Mouse (Mus musculus): ENCODE data around the gene Mmp2. TPM values are rescaled to one million over a fixed set of nuclear protein-coding genes. Genes with fewer than 3 reads are reported as not detected.
"Not testable (repeated sequence)": the region's sequence is repeated elsewhere in the genome, so short reads cannot be mapped to it uniquely, and the experiment has no call there.

Gene Mmp2
- total RNA-seq (2022): 10 to 100 TPM; 40.5 to 55.1 (median 51.2) TPM

DNA sequence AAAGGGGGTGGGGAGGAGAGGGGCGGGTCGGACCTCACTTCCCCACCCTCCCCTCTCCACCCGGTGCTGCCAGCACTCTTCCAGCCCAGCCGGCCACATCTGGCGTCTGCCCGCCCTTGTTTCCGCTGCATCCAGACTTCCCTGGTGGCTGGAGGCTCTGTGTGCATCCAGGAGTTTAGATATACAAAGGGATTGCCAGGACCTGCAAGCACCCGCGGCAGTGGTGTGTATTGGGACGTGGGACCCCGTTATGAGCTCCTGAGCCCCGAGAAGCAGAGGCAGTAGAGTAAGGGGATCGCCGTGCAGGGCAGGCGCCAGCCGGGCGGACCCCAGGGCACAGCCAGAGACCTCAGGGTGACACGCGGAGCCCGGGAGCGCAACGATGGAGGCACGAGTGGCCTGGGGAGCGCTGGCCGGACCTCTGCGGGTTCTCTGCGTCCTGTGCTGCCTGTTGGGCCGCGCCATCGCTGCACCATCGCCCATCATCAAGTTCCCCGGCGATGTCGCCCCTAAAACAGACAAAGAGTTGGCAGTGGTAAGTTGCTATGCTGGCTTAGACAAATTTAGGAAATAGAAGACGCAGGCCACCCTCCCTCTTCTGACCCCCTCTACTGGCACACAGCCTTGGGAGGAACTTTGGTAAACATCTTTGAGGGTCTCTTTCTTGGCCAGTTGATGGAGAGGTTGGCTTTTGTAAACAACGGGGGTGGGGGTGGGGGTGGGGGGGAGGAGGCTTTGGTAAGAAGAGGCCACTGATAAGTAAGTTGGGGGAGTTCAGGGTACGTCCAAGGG, at the start of gene Mmp2:
Mmp2 (plus strand) TSS at position 49 of the 792 bp plus-strand sequence.
- peak; percentile 70 for DNase-seq (ENCODE audit: low spot score)

DNA sequence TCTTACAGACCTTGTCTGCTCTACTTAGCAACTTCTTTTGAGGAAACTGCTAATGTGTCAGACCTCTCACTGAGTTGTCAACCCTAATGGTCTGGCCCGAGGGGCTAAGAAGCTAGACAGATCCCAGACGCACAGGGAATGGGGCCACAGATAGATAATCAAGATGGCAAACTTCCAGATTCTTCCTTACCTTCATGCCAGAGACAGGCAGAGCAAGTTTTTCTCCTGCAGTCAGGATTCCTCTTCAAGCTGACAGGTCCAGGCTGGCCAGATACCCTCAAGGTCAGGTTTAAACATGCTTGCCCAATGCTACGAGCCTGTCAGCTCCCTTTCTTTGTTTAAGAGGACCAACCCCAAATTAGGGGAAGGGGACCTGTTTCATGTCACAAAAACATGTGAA, 46.1 kb upstream of the Mmp2 start:
- DNase-seq (ENCODE audit: low spot score): no peak

DNA sequence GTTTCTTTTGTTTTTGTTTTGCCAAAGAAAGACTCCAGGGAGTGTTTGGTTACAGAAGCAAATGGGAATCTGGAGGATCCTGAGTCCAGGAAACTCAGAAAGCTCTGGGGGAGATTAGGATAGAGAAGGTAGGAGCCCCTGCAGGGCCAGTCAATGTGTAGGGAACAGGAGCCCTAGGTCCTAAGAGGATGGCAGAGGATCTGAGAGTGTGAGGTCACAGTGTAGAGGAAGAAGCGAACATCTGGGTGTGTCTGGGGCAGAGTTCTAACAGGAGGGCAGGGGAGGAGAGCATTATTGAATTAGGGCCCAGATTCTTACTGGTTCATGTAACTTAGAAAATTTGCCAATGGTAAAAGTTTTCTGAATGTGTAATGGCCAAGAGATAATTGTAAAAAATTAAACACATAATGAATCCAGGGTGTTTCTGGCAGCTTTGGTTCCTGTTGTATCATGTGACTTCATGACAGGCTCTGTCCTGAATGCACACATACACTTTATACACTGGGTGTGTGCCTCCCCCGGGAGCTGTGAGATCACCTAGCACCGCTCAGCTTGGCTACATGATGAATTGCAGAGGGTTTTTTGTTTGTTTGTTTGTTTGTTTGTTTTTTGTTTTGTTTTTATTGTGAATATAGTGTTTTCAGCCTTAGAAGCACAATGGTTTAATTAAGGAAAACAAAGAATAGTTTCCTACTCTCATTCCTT, 43.0 kb upstream of the Mmp2 start:
- DNase-seq (ENCODE audit: low spot score): no peak

DNA sequence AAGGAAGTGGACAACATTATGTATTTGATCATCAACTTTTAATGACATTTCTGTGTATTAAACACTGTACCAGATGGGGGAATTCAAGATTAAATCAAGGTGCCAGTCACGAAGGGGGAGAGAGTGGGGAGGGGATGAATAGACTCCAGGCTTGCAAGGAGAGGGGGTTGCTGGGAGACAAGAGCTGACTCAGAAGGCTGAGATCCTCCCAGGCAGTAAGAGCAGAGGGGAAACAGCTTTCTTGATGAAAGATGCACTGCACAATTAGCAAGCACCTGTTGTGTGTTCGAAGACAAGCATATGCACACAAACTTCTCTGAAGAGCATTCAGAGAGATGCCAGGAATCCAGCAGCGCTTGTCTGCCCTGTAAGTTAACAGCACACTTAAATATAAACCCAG, 36.3 kb upstream of the Mmp2 start:
- DNase-seq (ENCODE audit: low spot score): no peak

DNA sequence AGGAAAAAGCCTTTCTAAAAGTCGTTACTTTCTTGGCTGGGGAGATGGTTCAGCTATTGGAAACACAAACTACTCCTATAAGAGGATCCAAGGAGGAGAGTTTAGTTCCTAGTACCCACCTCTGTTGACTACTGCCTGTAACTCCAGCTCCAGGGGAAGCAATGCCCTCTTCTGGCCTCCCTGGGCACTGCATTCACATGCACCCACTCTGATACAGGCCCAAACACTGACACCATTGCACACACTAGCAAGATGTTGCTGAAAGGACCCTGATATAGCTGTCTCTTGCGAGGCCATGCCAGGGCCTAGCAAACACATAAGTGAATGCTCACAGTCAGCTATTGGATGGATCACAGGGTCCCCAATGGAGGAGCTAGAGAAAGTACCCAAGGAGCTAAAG, 35.1 kb upstream of the Mmp2 start:
- not testable (repeated sequence) for DNase-seq (ENCODE audit: low spot score)

DNA sequence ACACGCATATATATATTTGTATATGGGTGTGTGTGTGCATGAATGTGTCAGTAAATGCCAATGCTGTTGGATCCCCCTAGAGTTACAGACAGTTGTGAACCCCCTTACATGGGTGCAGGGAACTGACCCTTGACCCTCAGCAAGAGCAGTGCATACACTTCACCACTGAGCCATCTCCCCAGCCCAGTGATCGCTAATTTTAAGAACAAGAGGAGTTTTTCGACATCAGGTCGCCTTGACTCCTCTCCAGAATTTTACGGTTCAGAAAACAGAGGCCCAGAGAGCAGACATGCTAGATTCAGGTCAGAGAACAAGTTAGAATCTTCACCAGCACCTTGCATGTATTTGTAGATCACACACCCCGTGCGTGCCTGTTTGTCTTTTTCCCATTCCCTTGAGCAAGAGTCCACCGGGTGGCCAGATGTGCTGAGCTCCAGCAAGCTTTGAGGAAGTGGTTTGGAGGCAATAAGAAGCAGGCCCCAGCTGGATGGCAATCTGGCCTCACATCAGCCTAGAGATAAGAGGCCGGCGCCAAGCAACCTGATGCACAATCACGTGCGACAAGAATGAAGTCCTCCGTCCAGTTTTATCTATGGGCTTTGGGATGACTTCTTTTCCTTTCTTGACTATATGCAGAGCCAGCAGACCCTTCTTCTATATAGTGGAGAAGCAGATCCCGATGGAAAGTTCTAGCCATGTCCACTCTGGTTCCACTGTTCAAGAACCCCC, 33.1 kb upstream of the Mmp2 start:
- no peak for DNase-seq (ENCODE audit: low spot score)

DNA sequence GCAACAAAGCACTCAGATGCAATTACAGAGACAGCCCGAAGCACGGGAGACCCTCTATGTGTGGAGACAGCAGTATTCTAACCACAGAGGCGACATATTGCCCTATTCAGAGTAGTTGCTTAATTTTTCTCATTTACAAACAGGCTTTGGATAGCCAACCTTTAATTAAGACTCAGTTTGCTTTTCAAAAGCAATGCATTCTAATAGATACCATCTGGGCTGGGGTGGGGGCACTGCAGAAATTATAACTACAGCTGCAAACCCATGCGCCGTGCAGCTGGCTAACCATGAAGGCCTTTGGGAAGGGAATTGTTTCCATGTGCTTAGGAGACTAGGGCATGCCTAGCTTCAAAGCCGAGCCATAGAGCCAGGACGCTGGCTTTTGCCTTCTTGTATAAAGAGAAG, 29.6 kb upstream of the Mmp2 start:
- no peak for DNase-seq (ENCODE audit: low spot score)

DNA sequence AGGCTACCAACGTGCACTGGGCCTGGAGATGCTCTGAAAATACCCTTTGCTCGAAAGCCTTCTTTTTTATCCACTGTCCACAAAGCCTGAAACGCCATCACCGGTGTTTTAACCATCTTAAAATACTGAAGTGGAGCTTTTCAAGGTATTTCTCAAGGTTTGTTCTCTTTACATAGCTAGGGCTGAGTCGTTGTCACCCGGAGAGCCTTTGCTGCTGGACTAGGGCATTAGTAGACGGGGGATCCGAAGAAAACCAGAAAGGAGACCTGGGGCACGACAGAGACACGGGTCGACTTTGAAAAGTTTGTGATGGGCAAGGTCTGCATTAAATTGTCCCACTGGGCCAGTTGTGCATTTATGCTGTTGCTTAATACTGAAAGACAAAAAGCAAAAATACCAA, 27.7 kb upstream of the Mmp2 start:
- no peak for DNase-seq (ENCODE audit: low spot score)

DNA sequence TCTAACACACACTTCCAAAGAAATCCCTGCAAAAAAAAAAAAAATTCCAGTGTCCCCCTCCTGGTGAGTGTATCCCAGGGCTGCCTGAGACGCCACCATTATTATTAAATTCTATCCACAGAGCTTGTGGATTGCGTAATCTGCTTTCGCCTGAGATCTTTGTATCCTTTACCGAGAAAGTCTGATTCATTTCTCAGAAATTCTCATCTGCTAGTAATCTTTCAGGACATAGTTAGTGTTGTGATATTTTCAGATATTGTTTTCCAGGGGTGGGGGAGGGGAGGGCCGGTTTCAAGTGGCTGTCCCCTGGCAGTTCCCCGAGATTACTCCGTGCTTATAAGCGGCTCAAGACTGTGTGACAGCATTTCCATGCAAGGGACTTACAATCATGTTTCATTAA, 25.9 kb upstream of the Mmp2 start:
- DNase-seq (ENCODE audit: low spot score): peak; percentile 9

DNA sequence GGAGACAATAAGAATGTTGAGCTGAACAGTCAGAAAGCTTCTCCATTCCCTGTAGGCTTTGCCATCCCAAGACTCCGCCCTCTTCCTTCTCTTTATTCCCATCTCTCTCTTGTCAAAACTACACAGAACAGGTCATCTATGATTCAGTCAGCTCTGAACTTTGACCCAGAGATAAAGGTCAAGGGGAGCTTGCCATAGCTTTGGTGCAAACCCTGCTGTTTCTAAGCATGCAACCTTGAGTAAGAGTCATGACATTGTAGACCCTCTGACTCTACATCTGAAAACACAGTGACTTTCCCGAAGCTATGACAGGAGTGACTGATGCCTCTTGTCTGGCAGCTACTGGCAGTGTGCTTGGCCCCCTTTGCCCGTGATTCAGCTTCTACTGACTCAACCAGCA, 24.5 kb upstream of the Mmp2 start:
- no peak for DNase-seq (ENCODE audit: low spot score)

DNA sequence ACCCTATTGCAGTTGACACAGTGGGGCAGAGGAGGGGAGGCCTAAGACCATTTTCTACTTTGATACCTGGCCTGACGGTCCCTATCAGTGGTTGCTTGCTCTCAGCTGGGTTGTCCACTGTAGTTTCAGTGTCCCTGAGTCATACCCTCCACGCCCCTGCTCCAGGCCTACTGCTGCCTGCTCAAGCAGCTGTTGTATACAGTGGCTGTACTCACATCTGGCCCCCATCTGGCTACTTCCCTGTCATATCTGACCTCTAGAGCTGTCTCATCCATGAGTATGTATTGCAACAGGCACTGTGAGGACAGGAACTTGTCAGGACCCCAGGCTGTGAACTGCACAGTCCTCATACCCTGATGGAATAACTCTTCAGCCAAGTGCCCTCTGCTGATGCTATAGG, 14.3 kb upstream of the Mmp2 start:
- no peak for DNase-seq (ENCODE audit: low spot score)

DNA sequence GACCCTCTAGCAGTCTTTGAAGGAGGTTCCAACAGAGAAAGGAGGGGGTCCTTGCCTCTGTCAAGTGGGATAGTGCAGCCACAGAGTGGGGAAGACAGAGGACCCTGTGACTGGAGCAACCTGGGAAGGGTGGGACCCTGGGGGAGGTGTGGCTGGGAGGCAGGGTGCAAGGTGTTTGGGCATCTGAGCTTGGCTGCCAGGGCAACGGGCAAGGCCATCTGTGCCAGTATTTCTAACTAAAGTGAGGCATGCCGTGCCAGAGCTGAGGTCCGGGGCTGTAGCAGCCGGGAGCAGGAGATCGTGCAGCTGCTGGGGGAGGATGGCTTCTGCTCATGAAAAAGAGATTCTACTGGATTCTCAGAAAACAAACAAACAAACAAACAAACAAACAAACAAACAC, 11.4 kb upstream of the Mmp2 start:
- DNase-seq (ENCODE audit: low spot score): no peak

DNA sequence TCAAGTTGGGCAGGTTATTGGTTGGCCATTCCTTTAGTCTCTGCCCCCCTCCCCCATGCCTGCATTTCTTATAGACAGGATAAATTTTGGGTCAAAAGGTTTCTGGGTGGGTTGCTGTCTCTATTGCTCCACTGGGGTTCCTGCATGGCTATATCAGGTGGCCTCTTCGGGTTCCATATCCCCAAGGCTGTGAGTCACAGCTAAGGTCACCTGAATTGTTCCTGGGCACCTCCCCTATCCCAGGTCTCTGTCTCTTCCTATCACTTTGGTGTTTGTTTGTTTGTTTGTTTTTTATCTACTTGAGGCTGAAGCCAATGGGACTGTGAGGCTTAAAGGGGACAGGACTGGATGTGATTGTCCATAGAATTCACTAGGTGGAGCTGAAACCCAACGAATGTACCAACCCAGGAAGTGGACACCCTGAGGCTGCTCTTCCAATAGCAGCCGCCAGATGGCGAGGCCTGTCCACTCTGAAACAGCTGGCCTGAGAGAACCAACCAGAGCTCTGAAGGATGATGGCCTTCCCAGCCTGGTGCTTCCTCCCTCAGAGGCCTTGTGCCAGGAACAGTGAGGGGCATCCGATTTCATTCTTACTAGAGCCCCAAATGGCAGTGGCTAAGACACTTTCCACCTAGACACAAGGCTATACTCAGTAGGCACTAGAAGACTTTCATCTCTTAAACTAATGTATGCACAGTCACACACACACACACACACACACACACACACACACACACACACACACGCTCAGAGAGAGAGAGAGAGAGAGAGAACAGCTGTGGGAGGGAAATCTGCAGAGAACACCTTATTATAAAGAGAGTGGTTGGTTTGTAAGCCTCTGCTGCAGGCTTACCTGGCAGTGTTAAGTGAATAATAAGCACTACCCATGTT, 8.9 kb upstream of the Mmp2 start:
- DNase-seq (ENCODE audit: low spot score): peak; percentile 90

DNA sequence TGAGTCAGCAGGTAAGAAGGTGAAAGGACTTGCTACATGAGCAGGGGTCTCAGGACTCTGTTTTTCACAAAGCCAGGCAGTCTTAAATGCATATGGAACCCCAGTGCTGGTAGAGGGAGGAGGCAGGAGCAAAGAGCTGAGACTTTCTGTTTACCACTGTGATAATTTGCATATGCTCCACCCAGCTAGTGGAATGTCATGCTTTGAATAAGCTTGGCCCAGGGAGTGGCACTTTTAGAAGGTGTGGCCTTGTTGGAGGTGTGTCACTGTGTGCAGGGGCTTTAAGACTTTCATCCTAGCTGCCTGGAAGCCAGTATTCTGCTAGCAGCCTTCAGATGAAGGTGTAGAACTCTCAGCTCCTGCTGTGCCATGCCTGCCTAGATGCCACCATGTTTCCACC, 5.9 kb upstream of the Mmp2 start:
- DNase-seq (ENCODE audit: low spot score): no peak

DNA sequence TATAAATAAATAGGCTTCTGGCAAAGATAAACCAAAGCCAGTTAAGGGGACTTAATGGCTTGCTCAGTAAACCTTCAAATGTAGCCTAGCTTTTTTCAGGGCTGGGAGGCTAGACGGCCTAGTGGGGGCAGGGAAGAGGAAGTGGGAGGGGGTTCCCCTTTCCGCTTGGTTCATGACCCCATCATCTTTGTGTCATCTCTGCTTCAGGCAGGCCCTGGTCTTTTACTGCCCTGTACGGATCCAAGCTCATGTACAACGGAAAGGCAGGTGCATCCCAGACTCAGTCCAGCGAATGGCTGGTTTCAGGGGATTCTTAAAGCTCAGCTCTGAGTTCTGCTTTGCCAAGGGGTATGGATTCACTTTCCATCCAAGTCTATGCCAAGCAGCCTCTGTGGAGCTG, 4.7 kb upstream of the Mmp2 start:
- no peak for DNase-seq (ENCODE audit: low spot score)

DNA sequence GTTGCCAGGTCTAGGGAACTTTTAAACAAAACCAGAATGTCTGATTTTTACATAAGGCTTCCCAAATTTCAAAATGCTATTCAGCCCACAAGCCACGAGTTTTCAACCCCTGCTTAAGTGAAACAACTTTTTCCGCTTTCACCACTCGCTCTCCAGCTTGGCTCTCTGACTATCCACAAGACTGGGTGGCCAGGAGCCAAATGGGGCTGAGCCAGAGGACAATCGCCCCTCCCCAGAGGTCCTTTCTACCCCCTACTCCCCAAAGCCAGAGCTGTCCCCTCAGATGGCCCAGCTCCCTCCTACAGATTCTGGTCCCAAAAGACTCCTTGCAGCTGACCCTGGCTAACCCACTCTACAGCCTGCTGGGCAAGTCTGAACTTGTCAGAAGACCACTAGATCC, 1.1 kb upstream of the Mmp2 start:
- DNase-seq (ENCODE audit: low spot score): peak; percentile 68

DNA sequence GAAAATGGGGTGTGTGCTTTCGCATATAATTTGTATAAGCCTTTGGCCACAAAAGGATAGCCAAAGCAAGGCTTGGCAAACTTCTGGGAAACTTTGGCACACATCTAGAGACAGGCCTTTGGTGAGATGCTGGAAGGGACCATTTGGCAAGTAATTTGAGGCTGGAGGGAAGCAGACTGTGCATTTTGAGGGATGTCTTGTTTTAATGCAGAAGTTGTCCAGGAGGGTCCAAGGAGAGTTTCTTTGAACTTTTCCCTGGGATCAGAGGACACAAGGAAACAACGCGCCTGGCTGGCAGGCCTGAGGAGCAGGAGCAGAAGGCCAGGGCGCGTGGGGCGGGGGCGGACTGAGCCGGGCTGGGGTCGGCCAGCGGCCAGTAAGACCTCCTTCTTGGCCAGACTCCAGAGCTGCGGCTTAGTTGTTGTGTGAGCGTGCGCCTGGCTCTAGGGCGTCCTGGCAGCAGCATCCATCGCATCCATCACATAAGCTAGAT, 1.2 kb downstream of the Mmp2 start:
- peak; percentile 36 for DNase-seq (ENCODE audit: low spot score)

DNA sequence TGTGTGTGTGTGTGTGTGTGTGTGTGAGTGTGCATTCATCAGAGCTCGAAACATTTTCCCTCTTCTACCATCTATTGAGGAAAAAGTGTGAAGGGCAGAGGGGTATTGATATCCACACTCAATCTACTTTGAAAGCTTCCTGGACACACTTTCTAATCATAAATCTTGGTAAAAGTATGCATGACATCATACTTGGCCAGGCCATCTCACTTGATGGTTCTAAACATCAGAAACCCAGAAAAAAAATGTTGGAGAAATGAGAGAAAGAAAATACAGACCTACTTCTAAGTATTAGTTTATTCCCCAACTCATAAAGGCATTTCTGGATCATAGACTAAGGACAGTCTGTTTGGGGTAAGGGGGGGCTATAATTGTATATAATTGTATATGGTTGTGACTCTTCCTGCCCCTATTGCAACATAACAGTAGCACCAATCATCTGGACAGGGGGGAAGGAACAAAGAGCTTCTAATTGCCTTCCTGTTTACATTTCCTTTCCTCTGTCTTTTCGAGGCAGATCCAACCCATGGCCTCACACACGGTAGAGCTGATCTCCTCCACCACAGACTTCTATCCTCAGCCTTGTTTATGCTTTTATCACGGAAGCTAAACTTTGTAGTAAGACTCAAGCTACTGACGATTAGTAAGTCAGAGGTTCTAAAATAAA, 7.1 kb downstream of the Mmp2 start:
- DNase-seq (ENCODE audit: low spot score): no peak

DNA sequence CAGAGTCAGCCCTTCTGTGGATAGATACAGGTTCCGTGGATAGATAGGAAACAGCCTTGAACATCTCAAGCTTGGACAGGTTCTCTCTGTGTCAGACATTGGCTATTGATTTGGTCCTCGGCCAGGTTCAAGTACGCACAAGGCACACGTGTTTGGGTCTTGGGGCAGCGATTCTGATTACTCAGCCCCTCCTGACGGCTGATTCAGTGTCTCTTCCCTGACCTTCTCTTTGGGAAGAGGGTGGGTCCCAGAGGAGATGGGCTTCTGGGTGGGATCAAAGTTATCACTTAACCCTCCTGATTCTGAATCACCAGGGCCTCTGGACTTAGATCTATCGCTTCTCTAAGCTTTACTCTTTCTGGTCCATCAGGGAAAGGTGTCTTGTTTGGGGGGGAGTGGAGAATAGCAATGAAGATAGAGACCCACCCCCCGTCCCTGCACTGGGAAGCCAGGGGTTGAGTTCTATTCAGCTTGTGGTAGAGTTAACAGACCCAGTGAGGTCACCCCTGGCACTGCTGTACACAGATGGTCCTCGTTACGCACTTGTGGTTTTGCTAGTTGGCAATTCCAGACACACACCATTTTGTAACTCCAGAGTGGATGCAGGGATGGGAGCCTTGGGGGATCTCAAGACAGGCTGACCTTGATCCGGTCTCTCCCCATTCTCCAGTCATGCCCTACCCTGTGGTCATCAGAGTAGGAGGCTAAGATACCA, 7.9 kb downstream of the Mmp2 start:
- no peak for DNase-seq (ENCODE audit: low spot score)

DNA sequence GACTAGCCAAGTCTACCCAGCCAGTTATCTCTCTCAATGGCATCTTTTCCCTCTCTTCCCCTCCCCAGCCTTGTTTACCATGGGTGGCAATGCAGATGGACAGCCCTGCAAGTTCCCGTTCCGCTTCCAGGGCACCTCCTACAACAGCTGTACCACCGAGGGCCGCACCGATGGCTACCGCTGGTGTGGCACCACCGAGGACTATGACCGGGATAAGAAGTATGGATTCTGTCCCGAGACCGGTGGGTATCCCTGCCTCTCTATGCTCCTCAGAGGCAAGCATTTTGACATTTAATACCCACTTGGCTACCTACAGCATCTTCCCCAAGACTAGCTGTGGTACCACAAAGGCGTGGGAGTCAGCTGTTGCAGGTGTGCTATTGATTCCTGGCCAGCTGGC, 8.8 kb downstream of the Mmp2 start:
- no peak for DNase-seq (ENCODE audit: low spot score)
